Mouse (Mus musculus): ENCODE results near the gene Ccdc12.
"Not testable (repeated sequence)": the region's sequence is repeated elsewhere in the genome, so short reads cannot be mapped to it uniquely, and the experiment has no call there.

The Ccdc12 gene

DNA sequence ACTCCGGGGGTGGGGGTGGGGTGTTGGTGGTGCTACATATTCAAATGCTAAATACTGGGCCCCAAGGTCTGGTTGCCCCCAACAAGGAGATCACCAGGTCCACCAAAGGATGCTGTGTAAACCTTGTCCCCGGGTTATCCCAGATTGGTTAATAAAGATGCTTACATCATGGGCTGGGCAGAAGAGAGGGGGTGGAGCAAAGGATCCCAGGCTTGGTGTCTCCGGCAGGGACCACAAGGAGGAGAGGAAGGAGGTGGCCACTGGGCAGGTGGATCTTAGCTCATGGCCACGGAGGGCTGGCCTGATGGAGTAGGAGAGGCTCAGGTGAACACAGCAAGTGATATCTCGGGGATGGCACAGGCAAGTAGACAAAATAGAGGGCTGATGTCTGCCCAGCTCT is 22.6 kb downstream of the Ccdc12 start:
- no peak for DNase-seq

DNA sequence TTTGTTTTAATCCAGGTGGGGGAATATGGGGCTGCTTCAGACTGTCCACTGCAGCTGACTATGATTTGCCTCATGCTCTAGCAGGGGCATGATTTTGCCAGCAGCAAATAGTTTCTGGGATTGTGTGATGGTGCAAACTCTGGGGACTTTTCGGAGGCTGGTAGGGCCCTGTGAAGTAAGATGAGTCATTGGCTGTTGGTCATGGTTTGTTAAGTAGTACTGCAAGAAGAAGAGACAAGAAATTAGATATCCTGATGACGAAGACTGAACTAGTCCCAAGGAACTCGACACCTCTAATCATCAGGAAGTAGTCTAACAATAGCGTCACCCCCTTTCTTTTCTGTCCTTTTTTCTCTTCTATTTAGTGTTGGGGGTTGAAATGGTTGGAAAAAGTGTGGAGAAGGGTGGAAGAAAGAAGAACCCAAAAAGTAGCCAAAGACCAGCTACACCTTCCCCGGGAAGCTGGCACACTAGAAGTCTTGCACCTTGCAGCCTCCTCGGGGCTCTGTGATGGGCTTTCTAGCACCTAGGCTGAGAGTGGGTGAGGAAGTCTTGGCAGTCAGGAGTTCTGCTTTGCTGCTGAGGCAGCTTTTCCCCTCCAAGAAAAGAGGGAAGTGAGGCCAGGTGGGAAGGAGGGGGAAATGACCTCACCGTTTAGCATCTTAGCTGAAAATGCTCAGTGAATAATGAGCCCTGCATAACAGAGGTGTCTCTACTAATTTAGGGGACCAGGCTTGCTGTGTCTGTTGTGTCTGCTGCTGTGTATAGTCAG is 24.6 kb downstream of the Ccdc12 start:
- no peak for DNase-seq

DNA sequence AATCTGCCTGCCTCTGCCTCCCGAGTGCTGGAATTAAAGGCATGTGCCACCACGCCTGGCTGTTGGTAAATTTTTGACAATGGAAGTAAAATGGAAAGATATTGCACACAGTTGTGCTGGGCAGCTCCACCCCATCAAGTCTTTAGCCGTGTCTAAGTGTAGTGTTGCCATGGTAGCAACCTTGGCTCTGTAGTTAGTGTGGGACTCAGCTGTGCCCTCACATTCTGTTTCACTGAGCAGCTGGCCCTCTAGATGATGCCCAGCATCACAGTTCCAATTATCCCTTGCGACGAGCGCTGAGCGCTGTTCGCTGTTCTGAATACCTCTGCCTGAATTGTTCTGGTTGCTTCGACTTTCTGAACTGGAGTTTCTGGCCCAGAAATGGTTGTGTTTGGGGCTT is 25.5 kb downstream of the Ccdc12 start:
- peak; percentile 34 for DNase-seq

DNA sequence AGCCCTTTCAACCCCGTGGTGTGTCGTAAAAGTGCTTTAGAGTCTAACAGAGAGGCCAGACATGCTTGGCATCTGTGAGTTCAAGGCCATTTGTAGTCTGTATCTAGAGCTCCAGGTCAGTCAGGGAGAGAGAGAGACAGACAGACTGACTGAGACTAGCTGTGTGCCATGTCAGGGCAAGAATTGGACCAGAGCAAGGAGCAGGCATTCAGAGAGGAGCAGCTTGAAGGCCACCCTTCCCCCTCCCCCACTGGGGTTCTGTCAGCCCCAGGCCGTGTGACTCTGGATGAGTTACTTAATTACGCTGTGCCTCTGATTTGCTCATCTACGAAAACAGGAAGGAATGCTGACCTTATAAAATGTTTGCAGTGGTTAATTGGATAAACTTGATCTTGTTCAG is 26.0 kb downstream of the Ccdc12 start:
- DNase-seq = peak; percentile 20

DNA sequence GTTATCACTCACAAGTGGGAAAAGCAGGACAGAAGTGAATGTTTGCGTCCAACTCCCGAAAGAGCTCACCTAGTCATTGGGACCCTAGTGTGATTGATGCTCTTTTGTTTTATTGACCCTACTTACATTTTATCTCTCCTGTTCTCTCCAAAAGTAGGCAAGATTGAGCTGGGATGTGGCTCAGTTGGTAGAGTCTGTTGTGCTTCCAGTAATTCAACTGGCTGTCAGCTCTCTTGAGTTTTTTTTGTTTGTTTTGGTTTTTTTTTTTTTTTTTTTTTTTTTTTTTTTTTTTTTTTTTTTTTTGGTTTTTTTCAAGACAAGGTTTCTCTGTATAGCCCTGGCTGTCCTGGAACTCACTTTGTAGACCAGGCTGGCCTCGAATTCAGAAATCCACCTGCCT is 26.4 kb downstream of the Ccdc12 start:
- DNase-seq = not testable (repeated sequence)

DNA sequence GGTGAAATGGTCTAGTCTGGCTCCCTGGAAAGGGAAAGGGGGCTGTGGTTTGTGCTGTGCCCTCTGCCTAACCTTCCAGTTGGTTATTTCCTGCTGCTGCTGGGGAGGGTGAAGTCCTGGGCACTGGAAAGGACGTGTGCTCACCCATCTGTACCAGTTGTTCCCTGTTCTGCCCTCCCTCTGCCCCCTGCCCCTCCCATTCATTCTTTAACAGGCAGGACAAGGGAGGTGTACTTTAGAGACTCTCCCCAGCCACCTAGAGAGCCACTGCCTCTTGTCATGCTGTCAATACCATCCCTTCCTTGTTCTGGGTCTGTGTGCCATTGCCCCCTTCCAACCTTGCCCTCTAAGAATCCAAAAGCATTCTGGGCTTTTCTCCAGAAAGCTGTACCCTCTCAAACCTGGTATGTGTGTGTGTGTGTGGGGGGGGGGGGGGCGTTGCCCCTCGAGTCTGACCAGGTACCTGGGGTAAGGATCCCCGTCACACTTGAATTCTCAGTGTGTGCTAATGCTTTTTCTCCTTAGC is 27.3 kb downstream of the Ccdc12 start:
- no peak for DNase-seq

- DNase-seq = no peak
Measured at GRCm38 (mm10) chr9:110684100-110684831, 28.0 kb downstream of the Ccdc12 start.

GRCm38 (mm10) chr9:110685187-110685586 is 28.9 kb downstream of the Ccdc12 start:
- DNase-seq = no peak

DNA sequence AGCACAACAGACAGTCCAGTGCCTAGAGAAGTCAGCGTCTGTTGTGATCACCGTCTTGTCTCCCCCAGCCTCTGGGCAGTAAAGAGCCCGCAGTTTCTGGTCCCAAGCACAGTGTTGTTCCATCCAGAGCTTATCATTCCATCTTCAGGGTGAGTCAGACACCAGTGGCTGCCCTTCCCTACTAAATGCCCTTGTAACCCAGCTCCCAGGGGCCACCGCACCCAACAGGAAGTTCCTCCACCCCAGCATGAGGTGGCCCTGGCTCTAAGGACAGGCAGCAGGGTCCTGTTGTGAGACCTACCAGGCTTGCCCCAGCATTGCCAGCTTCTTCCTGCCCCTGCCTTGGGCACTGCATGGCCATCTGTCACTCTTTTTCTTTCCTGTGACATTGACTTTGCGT is 29.3 kb downstream of the Ccdc12 start:
- no peak for DNase-seq

- no peak for DNase-seq
Measured at GRCm38 (mm10) chr9:110686472-110686871, 30.2 kb downstream of the Ccdc12 start.

- DNase-seq = no peak
Measured at GRCm38 (mm10) chr9:110687061-110687460, 30.8 kb downstream of the Ccdc12 start.

DNA sequence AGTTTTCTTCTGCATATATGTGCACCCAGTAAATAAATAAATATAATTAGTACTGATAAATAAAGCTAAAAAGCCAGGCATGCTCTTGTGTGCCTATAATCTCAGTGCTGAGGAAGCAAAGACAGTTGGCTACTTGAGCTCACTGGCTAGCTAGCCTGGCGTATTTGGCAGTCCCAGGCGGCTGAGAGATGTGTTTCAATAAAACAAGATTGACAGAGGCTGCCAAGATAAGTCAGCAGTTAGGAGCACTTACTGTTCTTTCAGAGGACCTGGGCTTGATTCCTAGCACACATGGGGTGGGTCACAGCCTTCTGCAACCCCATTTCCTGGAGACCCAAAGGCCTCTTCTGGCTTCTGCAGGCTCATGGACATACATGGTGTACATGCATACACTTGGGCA is 31.5 kb downstream of the Ccdc12 start:
- no peak for DNase-seq

- DNase-seq = no peak
Measured at GRCm38 (mm10) chr9:110689261-110689779, 33.0 kb downstream of the Ccdc12 start.

DNA sequence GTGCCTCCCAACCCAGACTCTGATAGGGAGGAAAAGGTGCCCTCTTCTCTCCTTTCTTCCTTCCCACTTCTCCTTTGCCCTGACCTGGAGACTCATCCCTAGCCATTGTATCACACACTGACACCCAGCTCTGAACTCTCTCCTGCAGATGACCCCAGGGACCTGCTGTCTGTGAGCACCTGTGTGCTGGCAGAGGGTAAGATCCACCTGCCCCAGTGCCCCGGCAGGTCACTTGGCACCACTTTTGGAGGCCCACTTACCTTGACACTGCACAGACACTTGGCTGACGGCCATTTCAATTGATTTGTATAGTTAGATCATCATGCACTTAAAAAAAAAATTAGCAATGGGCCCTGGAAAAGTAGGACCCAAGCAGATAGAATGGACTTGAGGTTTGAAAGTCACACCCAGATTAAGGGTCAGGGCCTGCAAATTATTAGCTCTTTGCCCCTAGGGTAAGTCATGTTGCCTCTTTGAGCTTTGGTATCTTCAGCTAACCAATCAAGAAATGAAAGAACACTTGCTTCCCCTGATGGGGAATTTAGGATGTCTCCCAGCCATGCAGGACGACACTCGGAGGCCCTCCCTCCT is 39.0 kb downstream of the Ccdc12 start:
- DNase-seq = no peak

DNA sequence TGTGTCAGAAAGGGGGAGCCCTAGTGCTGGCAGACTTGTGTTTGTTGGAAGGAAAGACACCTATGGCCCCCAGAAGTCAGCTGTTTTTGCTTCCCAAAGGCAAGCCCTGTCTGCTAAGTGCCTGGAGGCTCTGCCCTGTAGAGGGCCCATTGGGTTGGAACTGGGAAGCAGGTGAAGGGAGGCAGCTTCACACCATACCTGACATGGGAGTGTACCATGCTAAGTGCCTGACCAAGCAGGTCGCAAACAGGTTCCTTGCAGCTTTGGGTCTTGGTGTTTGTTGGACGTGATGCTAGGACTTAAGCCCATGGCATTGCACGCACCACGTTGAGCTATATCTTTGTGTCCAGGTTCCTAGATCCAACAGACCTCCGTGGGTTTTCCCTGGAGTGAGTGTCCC is 40.1 kb downstream of the Ccdc12 start:
- no peak for DNase-seq

DNA sequence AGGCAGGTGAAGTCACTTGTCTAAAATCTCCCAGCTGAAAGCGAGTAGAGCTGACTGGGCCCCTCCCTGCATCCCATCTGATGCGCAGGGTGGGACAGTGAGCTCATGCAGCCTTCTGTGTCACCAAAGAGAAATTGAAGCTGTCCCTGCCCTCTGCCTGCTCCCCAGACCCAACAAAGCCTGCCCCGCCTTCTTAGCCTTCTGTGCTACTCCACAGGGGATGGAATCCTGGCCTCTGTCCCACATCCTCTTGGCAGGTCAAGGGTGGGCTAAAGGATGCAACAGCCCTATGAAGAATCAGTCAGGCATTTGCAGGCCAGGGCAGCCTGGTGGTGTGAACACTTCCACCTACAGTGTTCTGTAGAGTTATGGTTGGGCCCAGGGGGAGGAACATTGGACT is 41.2 kb downstream of the Ccdc12 start:
- DNase-seq = no peak

- no peak for DNase-seq
Measured at GRCm38 (mm10) chr9:110699574-110699973, 43.3 kb downstream of the Ccdc12 start.

- DNase-seq = no peak
Measured at GRCm38 (mm10) chr9:110701114-110702032, 45.1 kb downstream of the Ccdc12 start.

DNA sequence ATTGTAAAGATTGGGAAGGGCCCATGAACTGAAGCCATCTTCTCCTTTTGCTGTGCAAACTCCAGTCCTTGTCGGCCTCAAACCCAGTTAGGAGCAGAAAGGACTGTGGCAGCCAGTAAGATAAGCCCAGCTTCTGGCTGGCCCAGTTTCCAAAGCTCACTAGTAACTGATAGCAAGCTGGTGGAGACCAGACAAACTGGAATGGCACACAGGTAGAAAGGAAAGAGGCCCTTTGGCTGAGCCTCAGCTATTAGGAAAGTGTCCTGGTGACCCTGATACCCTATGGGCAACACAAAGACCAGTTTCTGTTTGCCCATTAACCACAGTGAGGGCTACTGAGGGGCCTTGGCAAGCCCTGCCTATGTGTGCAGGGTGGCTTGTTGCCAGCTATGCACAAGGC is 46.5 kb downstream of the Ccdc12 start:
- no peak for DNase-seq

- DNase-seq = no peak
Measured at GRCm38 (mm10) chr9:110703951-110704350, 47.6 kb downstream of the Ccdc12 start.

GRCm38 (mm10) chr9:110706784-110707183 is 50.5 kb downstream of the Ccdc12 start:
- no peak for DNase-seq

DNA sequence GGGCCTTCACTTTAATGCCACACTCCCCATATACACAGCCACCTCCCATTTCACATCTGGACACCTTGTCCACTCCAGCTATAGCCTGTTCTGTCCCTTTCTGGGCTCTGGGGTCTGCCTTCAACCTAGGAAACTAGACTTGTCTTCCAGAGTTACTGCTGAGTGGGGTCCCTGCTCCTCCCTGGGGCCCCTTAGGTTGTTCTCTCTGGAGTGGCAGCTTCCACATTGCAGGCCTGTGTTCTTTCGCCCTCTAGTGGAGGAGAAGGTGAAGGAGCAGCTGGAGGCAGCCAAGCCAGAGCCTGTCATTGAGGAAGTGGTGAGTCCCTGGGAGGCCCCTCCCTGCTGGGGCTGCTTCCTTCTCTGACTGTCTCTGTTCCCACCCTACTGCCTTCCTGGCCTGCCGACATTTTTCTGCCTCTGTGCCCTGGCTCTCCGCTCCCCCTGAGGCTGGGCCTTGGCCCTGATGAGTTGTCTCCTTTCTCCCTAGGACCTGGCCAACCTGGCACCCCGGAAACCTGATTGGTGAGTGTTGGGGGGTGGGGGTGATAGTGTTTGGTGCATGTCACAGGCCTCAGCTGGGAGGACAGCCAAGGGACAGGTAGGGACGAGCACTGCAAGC is 53.4 kb downstream of the Ccdc12 start:
- peak; percentile 80 for DNase-seq

Data from embryo, embryonic 11 days (tissue).